Mouse (Mus musculus) testis, adult 2 months (tissue): ENCODE results near the gene Syne2.

Source experiments
- CTCF ChIP-seq: fragments of 200-500 bp; IDR thresholded peaks from 2 replicates; pipeline ENCODE4 v1.5.1; 2012; ENCODE audit warnings: low read depth, mild to moderate bottlenecking, inconsistent platforms, low read length, moderate library complexity; ENCODE audit not compliant: control insufficient read depth, insufficient read depth, insufficient replicate concordance
- POLR2A ChIP-seq: fragments of 200-500 bp; IDR thresholded peaks from 2 replicates; pipeline ENCODE4 v1.6.1; 2012; ENCODE audit warnings: low read depth, mild to moderate bottlenecking, inconsistent platforms, low read length, moderate library complexity; ENCODE audit not compliant: control insufficient read depth

DNA sequence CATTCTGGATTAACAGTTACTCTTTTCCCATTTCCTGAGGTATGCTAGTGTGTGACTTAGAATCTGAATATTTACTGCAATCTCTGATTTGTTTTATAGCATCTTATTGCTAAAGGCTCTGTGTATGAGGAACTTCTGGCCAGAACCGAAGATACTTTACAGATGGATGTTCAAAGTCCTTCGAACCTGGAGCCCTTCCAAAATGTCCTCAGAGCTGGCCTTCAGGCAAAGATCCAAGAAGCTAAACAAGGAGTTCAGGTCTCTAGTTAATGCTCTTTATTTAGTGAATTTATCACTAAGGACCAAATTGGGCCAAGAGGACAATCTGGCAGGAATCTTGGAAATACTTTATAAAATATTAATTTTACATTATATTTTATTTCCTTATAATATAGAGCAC is 100.5 kb downstream of the Syne2 start:
- no peak for TF ChIP-seq POLR2A
- TF ChIP-seq CTCF = no peak
